Mouse (Mus musculus): ENCODE results near the gene C5ar2.
A peak's percentile ranks its signal among the peaks of the same experiment; 100 is the strongest.
"Not testable (repeated sequence)": the region's sequence is repeated elsewhere in the genome, so short reads cannot be mapped to it uniquely, and the experiment has no call there.

Gene C5ar2

DNA sequence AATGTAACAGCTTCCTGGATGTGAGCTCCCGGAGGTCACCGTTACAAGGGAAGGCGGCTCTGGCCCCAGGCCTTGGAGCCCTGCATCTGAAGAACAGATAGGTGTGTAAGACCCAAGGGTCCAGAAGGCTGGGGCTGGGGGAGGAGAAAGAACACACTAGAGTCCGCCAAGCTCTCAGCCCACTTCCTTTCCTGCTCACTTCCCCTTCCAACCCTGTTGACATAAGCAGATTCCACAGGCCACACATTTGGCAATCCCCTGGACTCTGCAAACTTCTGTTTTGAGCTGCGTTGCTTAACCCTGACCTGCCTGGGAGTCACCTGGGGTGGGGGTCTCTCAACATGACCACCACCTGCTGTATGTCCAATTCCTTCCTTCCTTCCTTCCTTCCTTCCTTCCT, at the start of gene C5ar2:
Gene C5ar2 (minus strand): TSS at position 88 of the 400 bp plus-strand sequence.
- DNase-seq (ENCODE audit: low read depth, low spot score): no peak

DNA sequence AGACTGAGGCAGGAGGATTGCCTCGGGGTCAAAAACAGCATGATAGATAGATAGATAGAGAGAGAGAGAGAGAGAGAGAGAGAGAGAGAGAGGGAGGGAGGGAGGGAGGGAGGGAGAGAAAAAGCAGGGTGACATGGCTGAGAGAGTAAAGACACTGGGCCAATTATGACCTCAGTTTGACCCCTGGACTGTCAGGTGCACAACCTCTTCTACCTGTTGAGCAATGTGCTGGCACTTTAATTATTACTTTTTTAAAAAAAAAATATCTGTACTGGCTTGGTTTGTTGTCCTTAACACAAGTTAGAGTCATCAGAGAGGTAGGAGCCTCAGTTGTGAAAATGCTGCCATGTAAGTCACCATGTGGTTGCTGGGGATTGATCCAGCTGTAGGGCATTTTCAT, 43.8 kb upstream of the C5ar2 start:
- DNase-seq (ENCODE audit: low read depth, low spot score): no peak

DNA sequence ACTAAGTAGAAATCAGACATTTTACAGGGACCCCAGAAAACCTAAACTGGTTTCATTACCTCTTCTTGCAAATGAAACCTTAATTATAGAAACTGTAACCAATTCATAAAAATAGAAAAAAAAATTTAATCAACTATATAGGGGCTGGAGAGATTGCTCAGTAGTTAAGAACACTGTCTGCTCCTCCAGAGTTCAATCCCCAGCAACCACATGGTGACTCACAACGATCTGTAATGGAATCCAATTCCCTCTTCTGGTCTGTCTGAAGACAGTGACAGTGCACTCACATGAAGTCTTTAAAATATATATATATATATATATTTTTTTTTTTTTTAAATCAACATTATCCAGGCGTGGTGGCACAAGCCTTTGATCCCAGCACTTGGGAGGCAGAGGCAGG, 43.1 kb upstream of the C5ar2 start:
- DNase-seq (ENCODE audit: low read depth, low spot score): no peak

DNA sequence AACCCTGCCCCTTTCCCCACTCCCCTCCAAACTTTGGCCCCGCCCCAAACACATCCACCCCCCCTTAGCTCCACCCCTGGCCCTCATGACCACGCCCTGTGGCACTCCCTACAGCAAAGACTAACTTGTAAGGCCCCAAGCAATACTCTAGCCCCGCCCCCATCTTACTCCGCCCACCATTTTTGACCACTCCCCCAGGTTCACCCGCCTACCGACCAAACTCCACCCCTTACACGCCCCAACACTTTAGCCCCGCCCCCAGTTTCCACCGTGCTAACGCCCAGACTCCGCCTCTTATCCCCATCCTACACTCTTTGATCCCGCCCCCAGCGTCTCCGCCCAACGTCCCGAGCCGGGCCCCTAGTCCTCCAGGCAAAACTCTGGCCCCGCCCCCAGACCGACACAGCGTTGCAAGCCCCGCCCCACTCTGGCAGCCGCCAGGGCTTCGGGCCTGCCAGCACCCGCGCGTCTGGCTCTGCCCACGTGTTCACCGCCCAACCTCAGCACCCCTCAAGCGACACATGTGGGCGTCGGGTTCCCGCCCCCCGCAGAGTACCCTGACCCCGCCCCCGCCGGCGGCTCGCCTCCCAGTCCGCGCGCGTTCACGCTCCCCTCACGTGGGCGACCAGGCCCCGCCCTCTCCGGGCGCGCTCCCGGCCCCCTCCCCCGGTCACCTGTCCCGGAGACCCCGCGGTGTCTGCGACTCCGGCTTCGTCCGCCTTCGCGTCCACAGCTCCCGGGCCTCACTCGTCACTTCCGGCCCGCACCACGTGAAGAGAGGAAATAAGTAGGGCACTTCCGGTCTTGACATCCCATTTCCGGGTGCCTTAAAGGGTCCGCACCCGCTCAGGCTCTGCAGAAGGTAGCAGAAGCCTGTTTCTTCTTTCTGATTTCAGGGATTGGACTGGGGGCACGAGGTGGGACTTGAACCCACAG, 42.3 kb upstream of the C5ar2 start, which contains the start of gene Ccdc9:
Gene Ccdc9 (minus strand): TSS at position 770 of the 936 bp plus-strand sequence.
- peak; percentile 99 for DNase-seq (ENCODE audit: low read depth, low spot score)

DNA sequence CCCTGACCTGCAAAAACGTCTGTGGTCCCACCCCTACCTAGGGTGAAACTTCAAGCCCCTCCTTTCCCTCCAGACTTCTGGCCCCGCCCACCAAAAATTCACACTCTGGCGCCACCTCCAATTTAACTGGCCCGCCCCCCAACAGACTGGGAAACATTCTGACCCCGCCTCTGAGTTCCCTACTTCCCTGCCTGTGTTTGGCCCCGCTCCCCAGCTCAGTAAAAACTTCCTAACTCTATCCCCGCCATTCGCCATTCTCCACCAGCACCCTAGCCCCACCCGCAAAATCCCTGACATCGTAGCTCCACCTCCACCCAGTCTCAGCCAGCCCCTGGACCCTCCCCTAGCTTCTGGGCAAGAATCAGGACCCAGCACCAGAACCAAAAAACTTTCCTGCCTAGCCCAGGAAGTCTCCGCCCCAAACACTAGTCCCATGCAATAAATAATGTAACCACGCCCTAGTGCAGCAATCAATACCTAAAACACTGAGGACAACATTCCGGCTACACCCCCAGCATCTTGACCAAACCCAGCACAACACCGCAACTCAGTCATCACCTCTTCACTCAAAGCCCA, 41.6 kb upstream of the C5ar2 start:
- peak; percentile 92 for DNase-seq (ENCODE audit: low read depth, low spot score)

DNA sequence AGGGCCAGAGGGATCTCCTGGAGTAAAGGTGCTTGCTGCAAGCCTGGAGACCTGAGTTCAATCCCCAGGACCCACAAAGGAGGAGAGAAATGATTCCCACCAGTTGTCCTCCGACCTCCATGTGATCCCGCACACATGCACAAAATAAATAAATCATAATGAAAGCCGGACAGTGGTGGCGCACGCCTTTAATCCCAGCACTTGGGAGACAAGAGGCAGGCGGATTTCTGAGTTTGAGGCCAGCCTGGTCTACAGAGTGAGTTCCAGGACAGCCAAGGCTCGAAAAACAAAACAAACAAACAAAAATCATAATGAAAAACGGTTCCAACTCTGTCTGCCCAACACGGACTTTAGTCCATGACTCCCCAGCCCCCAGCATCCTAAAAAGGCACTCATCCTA, 41.0 kb upstream of the C5ar2 start:
- DNase-seq (ENCODE audit: low read depth, low spot score): no peak

DNA sequence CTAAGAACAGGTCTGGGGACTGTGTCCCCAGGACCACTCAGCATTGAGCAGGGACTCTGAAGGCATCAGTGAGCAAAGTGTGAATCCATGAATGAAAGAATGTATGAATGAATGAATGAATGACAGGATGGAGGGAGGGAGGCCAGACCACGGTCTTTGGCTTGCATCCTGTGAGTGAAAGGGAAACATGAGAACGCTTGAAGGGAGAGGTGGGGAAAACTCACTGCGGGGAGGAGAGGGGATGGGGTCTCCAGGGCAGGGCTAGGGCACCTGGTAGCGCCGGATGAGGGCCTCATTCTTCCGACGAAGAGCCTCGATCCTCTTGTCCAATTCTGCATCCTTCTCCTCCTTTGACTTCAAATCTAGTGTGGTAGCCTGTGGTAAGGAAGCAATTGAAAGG, 40.0 kb upstream of the C5ar2 start:
- DNase-seq (ENCODE audit: low read depth, low spot score): no peak

DNA sequence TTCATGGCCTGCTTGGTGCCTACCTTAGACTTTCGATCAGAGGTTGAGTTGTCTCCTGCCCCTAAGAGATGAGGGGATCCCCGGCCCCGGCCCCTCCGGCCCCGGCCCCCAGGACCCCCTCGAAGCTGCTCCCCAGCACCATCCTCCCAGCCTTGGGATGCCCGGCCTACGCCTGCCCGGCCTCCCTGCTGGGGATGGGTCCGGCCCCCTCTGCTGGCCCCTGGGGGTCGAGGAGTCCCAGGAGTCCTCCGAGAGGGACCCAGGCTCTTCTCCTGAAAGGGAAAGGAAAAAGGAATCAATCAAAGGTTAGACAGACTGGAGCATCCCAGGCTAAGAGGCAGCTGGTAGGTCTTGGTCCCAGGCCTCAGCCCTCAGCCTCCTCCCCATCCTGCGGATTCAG, 38.4 kb upstream of the C5ar2 start:
- no peak for DNase-seq (ENCODE audit: low read depth, low spot score)

DNA sequence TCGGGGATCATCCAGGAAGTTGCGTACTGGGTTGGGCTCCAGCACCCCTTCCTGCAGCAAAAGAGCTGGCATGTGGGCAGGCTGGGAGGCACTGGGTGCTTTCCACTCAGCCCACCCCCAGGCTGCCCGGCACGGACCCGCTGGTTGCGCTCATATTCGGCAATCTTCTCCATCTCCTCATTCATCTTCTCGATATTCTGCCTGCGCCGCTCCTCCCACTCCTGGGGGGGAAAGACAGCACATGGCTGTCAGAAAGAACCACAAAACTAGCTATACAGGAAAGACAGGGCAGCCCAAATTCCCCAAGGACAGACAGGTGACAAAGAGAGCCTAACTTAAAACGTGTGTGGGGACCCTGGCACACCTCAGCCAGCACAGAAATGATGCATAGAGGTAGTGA, 36.8 kb upstream of the C5ar2 start:
- no peak for DNase-seq (ENCODE audit: low read depth, low spot score)

DNA sequence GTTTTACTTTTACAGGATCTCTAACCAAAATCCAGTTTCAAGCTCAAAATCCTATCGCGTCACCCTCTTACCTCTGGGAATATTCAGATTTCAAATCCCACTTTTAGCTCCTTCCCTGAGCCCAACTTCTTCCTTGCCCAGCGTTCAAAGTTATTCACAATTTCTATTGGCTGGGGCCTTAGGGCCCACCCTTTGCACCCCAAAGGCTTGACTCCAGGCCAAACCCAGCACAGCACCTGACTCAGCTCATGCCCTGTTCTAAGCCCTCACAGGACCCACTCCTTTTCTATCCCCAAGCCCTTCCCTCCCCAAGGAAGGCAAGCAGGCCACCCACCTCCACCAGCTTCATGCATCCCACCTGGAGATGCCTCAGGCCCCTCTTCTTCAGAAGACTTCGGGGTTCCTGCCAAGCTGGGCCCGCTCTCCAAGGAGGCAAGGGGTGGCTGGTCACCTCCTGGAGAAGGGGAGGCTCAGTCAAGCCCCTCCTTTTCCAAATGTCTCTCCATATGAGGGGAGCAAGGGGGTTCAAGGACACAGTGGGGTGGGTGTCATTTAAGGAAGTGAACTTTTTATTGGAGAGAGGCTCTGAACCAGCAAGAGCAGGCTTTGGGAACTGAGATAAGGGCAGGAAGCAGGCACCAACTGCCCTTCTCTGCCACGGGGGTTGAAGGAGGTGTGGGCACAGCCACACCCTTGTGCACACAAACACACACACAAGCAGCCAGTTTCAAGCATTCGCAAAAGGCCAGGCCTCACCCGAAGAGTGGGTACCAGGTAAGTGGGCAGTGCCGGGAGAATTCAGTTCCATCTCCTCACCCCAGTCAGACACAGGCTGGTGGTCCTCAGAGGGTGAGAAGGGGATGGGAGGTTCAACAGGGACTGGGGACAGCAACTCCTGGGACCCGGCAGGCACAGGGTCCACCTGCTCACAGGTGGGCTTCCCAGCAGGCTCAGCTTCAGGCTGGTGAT, 31.3 kb upstream of the C5ar2 start:
- no peak for DNase-seq (ENCODE audit: low read depth, low spot score)

DNA sequence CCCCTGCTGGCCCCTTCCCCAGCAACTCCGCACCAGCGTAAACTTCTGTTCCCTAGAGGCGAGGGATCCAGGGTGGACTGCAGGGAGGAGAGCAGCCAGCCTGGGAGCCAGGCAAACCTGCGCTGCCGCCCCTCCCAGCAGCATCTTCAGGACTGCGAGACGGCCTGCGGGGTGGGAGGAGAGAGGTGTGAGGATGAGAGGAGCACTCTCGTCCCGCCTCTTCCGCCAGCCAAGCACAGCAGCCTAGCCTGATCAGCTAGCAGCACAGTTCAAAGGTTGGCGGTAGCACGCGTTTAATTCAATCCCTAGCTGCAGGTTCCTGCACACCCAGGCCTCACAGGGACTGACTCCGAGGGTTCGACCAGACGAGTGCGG, 29.8 kb upstream of the C5ar2 start:
- peak; percentile 90 for DNase-seq (ENCODE audit: low read depth, low spot score)

DNA sequence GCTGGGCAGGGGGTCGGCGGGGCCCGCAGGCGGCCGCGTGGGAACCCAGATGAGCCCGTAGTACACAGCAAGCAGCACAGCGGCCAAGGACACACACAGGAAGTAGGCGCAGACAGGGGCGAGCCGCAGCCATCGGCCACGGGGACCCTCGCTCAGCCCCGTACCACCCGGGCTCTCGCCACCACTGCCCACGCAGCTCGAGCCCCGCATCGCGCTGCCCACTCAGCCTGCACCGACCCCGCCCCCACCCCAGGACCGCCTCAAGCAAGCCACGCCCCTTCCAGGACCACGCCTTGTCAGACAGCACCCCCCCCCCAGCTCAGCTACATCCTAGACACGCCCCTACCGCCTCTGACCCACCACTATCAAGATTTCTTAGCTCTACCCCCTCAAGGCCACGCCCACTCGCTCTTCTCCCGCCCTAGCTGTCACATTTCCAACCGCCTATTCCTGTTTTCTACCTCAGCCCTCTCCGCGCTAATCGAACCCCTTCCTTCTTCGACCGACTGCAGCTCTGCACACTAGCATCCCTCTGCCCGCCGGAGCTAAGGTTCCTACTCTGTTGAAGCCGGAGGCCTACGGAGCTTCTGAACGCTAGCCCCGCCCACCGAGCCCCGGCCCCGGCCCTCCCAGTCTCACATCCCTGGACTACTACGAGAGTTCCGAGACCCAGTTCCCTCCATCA, 29.3 kb upstream of the C5ar2 start, which contains the start of gene Inafm1:
Gene Inafm1 (minus strand): TSS at position 537 of the 685 bp plus-strand sequence.
- peak; percentile 95 for DNase-seq (ENCODE audit: low read depth, low spot score)

DNA sequence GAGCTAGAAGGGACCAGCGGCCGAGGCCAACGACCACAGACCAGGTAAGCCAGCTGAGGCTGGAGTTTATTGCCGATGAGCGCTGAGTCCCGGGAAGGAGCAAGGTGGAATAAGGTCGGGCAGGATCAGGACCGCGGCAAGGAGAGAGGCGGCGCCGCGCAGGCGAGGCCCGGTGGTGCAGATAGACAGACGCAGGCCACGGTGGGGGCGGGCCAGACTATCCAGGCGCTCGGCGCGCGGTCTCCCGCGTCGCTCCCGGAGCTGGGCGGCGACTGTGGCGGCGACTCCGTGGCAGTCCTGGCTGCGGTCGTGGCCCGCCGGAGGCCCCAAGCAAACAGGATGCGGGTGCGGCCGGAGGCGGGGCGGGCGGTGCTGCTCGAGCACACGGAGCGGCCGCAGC, 28.7 kb upstream of the C5ar2 start:
- DNase-seq (ENCODE audit: low read depth, low spot score): peak; percentile 79

DNA sequence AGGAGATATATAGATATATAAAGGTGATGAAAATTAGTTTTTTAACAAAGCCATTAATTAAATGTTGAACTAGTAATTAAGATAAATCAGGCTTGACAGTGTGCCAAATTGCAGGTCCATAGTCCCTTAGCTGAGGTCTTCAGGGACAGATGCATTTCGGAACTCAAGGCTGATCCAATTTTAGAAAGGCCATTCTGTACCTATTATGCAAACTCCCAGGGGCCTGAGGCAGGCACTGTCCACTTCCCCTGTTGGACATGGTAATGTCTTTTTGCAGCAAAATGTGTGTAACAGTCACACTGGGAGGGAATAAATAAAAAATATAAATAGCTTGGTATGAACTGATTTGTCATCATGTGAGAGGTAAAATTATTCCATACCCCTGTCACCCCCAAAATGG, 27.2 kb upstream of the C5ar2 start:
- no peak for DNase-seq (ENCODE audit: low read depth, low spot score)

DNA sequence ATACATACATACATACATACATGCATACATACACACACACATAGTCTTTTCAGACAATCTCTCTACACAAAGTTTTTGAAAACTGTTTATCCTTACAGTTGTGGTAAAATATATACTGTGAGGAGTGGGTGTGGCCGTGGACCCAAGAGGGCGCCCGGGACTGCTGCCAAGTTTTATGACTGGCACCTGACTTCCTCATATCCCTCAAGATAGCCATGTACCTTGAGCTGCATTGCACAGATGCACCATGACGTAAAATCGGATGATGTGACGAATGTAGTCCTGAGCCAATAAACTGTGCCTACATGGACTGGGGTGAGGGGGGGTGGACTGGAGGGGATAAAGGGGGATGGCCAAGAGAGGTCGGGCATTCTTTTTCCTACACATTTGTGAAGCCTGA, 22.6 kb upstream of the C5ar2 start:
- not testable (repeated sequence) for DNase-seq (ENCODE audit: low read depth, low spot score)

DNA sequence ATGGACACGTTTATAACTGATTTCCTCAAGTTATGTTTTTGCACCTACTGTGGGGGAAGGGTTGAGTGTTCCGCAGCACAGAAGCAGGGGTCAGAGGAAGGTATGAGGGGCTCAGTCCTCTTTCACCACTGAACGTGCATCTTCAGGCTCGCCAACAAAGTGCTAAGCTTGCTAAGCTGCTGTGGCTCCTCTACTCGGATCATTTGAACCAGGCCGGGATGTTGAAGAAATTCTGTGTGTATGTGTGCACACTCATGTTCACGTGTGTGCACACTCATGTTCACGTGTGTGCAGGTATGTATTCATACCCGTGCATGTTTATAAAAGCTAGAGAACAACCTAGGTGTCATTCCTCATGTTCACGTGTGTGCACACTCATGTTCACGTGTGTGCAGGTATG, 21.9 kb upstream of the C5ar2 start:
- DNase-seq (ENCODE audit: low read depth, low spot score): no peak

DNA sequence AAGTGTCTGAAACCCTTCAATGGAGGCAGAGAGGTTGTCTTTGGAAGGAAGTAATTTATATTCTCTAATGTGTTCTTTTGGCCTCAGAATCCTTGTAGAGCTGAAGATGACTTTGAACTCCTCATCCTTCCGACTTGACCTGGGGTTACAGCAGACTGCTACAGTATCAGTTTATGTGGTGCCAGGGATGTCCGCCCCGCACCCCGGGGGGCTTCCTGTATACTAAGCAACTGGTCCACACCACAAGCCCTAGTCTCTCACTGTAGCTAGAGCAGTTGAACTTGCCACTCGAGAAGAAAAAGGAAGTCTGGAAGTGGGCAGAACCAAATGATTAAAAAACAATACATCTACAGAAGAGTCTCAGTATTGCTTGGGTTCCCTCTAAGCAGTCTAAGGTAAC, 19.9 kb upstream of the C5ar2 start:
- DNase-seq (ENCODE audit: low read depth, low spot score): no peak

DNA sequence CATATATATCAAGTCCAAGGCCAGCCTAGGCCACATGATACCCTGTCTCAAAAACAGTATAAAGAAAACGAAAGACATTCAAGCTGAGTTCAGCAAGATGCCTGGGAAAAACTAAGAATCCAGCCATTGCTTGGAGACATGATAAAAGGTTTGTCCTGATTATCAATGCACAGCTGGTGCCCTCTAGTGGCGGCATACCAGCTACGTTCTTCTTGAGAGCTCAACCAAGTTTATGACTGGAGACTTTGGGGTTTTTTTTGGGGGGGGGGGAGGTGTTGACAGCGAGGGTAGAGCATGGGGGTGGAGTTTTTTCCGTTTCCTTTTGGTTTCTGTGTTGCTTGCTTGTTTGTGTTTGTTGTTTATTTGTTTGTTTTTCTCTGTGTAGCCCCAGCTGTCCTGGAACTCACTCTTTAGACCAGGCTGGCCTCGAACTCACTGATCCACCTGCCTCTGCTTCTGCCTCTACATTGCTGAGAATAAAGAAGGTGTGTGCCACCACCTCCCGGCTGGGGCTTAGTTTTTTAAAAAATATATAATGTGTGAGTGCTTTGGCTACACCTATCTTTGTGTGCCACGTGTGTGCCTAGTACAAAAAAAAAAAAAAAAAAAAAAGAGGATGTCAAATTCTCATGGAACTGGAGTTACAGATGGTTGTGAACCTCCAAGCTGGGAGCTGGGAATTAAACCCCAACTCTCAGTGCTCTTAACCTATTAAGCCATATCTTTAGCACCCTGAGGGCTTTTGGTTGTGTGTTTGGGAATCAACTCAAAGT, 19.2 kb upstream of the C5ar2 start:
- DNase-seq (ENCODE audit: low read depth, low spot score): peak; percentile 88

DNA sequence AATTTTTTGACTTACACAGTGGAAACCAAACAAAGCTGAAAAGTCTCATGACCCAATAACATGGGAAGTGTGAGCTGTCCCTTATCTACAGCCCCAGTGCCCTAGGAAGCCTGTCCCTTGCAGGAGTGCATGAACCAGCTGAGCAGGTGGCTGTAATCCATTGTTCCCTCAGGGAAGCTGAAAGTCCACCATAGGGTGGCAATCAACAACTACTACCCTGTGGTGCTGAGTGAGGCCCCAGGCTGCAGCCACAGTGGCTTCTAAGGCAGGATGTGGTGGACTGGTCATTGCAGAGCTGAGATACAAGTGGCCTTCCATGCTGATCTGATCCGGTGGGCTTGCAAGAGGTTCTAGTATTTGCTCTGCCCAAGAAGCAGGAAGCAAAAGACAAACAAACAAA, 17.1 kb upstream of the C5ar2 start:
- DNase-seq (ENCODE audit: low read depth, low spot score): no peak

DNA sequence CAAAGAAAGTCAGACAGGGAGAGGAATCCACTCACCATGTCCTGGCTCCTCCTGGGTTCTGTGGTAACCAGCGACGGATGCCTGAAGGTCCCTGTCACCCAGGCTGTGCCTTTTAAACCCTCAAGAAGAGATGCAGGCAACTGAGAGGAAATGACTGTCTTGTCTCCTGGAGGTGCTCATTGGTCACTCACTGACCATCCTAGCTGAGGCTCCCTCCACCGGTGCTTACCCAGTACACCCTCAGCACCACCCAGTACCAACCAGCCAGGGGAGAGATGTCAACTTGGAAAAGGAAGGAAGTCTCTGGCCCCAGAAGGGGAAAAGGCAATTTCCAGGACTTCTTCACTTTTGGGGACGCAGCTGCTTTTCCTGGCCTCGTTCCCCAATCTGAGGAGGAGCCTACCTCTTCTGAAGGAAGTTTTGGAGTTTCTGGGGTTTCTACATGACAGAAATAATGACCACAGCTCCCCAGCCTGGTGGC, 15.2 kb upstream of the C5ar2 start, which contains the start of gene C5ar1:
Gene C5ar1 (minus strand): TSS at position 431 of the 481 bp plus-strand sequence.
- no peak for DNase-seq (ENCODE audit: low read depth, low spot score)
